Mouse (Mus musculus): Measurements from ENCODE around the gene Lrwd1. TPM values are rescaled to one million over a fixed set of nuclear protein-coding genes. Genes with fewer than 3 reads are reported as not detected.
A peak's percentile ranks its signal among the peaks of the same experiment; 100 is the strongest.
"Not testable (repeated sequence)": the region's sequence is repeated elsewhere in the genome, so short reads cannot be mapped to it uniquely, and the experiment has no call there.

Lrwd1 gene
- total and polyA plus RNA-seq, 3 experiments = 98.2 to 133 TPM; not detected in 1

DNA sequence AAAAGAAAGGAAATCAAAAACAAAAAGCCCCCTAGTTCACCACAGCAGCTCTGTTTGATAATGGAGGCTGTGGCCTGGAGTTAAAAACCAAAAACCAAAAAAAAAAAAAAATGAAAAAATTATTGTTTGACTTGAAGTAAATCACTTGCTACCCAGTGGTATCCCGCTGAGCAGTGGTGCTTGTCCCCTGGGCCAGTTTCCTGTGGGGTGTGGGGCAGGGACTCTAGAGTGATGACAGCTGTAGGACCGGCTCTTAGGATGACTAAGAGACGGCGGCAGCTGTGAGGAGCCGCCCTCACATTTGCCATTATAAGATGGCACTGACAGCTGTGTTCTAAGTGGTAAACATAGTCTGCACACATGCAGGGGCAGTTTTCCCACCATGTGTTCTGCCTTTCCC, 19.5 kb upstream of the Lrwd1 start:
- Histone ChIP-seq H3K79me2 (ENCODE audit: control insufficient read depth, insufficient read depth, low read length, poor library complexity) (no peaks in the 10 kb centered on the region), H3K4me1 (ENCODE audit: control insufficient read depth in 1 of 2, insufficient read depth in 2 of 2, low read length in 2 of 2) (no peaks in the 10 kb centered on the region)
- DNase-seq (ENCODE audit: low read depth, low spot score) = no peak

DNA sequence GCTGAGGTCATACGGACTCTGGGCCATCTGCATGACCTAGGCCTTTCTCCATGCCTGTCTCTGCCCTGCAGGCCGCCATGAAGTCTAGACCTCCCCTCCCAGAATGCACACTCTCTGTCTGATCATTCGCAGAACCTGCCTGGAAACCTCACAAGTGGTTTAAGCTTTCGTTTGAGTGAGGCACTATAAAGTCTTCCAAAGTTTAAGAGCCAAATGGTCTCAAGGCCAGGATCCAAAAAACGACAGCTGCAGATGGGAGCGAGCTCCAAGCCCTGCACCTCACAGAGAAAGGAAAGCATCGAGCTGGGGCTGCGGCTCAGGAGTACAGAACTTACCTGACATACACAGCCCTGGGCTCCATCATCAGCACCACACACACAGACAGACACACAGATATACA, 16.5 kb upstream of the Lrwd1 start:
- Histone ChIP-seq H3K4me1 (ENCODE audit: control insufficient read depth in 1 of 2, insufficient read depth in 2 of 2, low read length in 2 of 2) (peaks cover 10 to 22% of the 10 kb centered on the region in 2 experiments), H3K27ac (ENCODE audit: control insufficient read depth, low read depth, low read length) (no peak overlapping the region), H3K79me2 (ENCODE audit: control insufficient read depth, insufficient read depth, low read length, poor library complexity) (no peaks in the 10 kb centered on the region), H3K9ac (ENCODE audit: control insufficient read depth, low read depth, low read length, poor library complexity, severe bottlenecking) (no peak overlapping the region), H3K36me3 (ENCODE audit: control insufficient read depth in 1 of 2, insufficient read depth in 2 of 2, low read length in 2 of 2) (peaks cover 0 to 16% of the 10 kb centered on the region in 2 experiments; a peak in 3 of 4 replicates), H3K9me3 (replicated peaks; ENCODE audit: insufficient read depth, low read length) (no peaks in the 10 kb centered on the region), H3K4me3 (ENCODE audit: control insufficient read depth in 1 of 2, insufficient read depth in 1 of 2, low read depth in 2 of 2, low read length in 2 of 2) (no peak overlapping the region), H3K27me3 (ENCODE audit: control insufficient read depth in 1 of 2, insufficient read depth in 2 of 2, low read length in 2 of 2) (no peaks in the 10 kb centered on the region)
- TF ChIP-seq MEF2A (IDR thresholded peaks at IDR 0.05; ENCODE audit: extremely low read depth, insufficient replicate concordance, low read depth, low read length, poor library complexity, severe bottlenecking) = no peak
- no peak for TF ChIP-seq RCOR1 (IDR thresholded peaks at IDR 0.05; ENCODE audit: low read depth, low read length)
- no peak for TF ChIP-seq POLR2AphosphoS5 (IDR thresholded peaks at IDR 0.05; ENCODE audit: borderline replicate concordance, low read depth, low read length)
- no peak for TF ChIP-seq SMC3 (IDR thresholded peaks at IDR 0.05; ENCODE audit: low read depth, low read length)
- no peak for TF ChIP-seq BHLHE40 (IDR thresholded peaks at IDR 0.05; ENCODE audit: borderline replicate concordance, low read depth, low read length)
- TF ChIP-seq ETS1 (IDR thresholded peaks at IDR 0.05; ENCODE audit: low read depth, low read length) = no peak
- no peak for TF ChIP-seq POLR2A (IDR thresholded peaks at IDR 0.05; ENCODE audit: control insufficient read depth in 1 of 2, insufficient read depth in 1 of 2, low read depth in 1 of 2, low read length in 2 of 2, poor library complexity in 1 of 2)
- TF ChIP-seq ZNF384 (IDR thresholded peaks at IDR 0.05; ENCODE audit: low read depth, low read length) = no peak
- no peak for TF ChIP-seq TAL1 (IDR thresholded peaks at IDR 0.05; ENCODE audit: low read length)
- no peak for TF ChIP-seq USF2 (IDR thresholded peaks at IDR 0.05; ENCODE audit: borderline replicate concordance in 1 of 2, insufficient read depth in 1 of 2, low read depth in 1 of 2, low read length in 2 of 2)
- TF ChIP-seq NELFE (IDR thresholded peaks at IDR 0.05; ENCODE audit: low read depth, low read length) = no peak
- DNase-seq (ENCODE audit: low read depth, low spot score) = no peak

More for the DNA sequence above, 19.5 kb upstream of the Lrwd1 start:
- Histone ChIP-seq H3K36me3 (ENCODE audit: control insufficient read depth in 1 of 2, insufficient read depth in 2 of 2, low read length in 2 of 2) (peaks cover 0 to 3% of the 10 kb centered on the region in 2 experiments; a peak in 1 of 4 replicates), H3K27ac (ENCODE audit: control insufficient read depth, low read depth, low read length) (no peak overlapping the region), H3K4me3 (ENCODE audit: control insufficient read depth in 1 of 2, insufficient read depth in 1 of 2, low read depth in 2 of 2, low read length in 2 of 2) (no peak overlapping the region), H3K27me3 (ENCODE audit: control insufficient read depth in 1 of 2, insufficient read depth in 2 of 2, low read length in 2 of 2) (no peaks in the 10 kb centered on the region), H3K9ac (ENCODE audit: control insufficient read depth, low read depth, low read length, poor library complexity, severe bottlenecking) (no peak overlapping the region), H3K9me3 (replicated peaks; ENCODE audit: insufficient read depth, low read length) (no peaks in the 10 kb centered on the region)
- no peak for TF ChIP-seq KAT2A (conservative IDR thresholded peaks at IDR 0.05; ENCODE audit: low read depth, low read length)
- TF ChIP-seq MYC (IDR thresholded peaks at IDR 0.05; ENCODE audit: low read depth, low read length) = no peak
- TF ChIP-seq JUND (IDR thresholded peaks at IDR 0.05; ENCODE audit: low read depth, low read length) = no peak

DNA sequence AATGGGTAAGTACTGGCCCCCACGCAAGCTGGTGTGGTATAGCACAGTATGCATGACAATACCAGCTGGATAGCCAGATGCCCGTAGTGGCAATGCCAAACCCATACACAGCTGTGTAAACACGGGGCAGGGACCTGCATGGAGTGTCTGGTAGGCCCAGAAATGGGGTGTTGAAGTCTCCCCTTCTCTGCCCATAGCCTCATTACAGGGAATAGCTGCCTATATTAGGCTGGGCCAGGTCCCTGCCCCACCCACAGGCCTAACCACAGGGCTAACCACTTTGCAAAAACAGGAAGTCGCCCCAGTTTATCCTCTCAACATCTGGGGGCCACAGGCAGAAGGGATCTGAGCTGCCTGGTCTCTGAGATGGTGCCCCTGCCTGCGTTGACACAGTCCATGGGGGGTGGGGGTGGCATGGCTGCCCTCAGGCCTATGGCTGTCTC, 13.3 kb upstream of the Lrwd1 start:
- not testable (repeated sequence) for H3K27me3 ChIP-seq (ENCODE audit: control insufficient read depth in 1 of 2, insufficient read depth in 2 of 2, low read length in 2 of 2); H3K79me2 ChIP-seq (ENCODE audit: control insufficient read depth, insufficient read depth, low read length, poor library complexity); H3K9me3 ChIP-seq (replicated peaks; ENCODE audit: insufficient read depth, low read length)
- peak overlapping the region in 1 of 2 experiments; percentile 26; a peak in 1 of 4 replicates for H3K4me3 ChIP-seq (ENCODE audit: control insufficient read depth in 1 of 2, insufficient read depth in 1 of 2, low read depth in 2 of 2, low read length in 2 of 2)
- H3K27ac ChIP-seq (ENCODE audit: control insufficient read depth, low read depth, low read length) = peak overlapping the region; percentile 90
- peak; percentile 84 for DNase-seq (ENCODE audit: low read depth, low spot score)
- peaks cover 20 to 37% of the 10 kb centered on the region in 2 experiments for H3K4me1 ChIP-seq (ENCODE audit: control insufficient read depth in 1 of 2, insufficient read depth in 2 of 2, low read length in 2 of 2)
- H3K36me3 ChIP-seq (ENCODE audit: control insufficient read depth in 1 of 2, insufficient read depth in 2 of 2, low read length in 2 of 2) = peaks cover 0 to 22% of the 10 kb centered on the region in 2 experiments; a peak in 3 of 4 replicates
- TF ChIP-seq TAL1 (IDR thresholded peaks at IDR 0.05; ENCODE audit: low read length) (peak; percentile 81), ETS1 (IDR thresholded peaks at IDR 0.05; ENCODE audit: low read depth, low read length) (peak; percentile 65; the same call in 1 of the 2 replicates), GATA1 (IDR thresholded peaks at IDR 0.05; ENCODE audit: low read depth, low read length) (0 out of 2 replicates have a peak, but pooled peaks have one; percentile 12), TCF12 (IDR thresholded peaks at IDR 0.05; ENCODE audit: low read depth, low read length) (peak; percentile 72), EP300 (IDR thresholded peaks at IDR 0.05; ENCODE audit: low read depth in 1 of 2, low read length in 2 of 2) (peak; percentile 27 to 64; a peak in 3 of 4 replicates), POLR2A (IDR thresholded peaks at IDR 0.05; ENCODE audit: control insufficient read depth in 1 of 2, insufficient read depth in 1 of 2, low read depth in 1 of 2, low read length in 2 of 2, poor library complexity in 1 of 2) (peak in 1 of 2 experiments; percentile 44; a peak in 1 of 4 replicates)
- H3K9ac ChIP-seq (ENCODE audit: control insufficient read depth, low read depth, low read length, poor library complexity, severe bottlenecking) = peak overlapping the region; percentile 53
